Mouse (Mus musculus): ENCODE results near the gene Slc13a3. TPM values are rescaled to one million over a fixed set of nuclear protein-coding genes. Genes with fewer than 3 reads are reported as not detected.

Gene Slc13a3
- polyA plus RNA-seq, 1 experiment = 1.6 TPM

- Histone ChIP-seq H3K27ac (ENCODE audit: control insufficient read depth, insufficient read depth, low read depth, low read length, poor library complexity) (no peak overlapping the region), H3K4me3 (replicated peaks; ENCODE audit: control insufficient read depth, low read depth, low read length) (no peak overlapping the region), H3K4me1 (ENCODE audit: control insufficient read depth, insufficient read depth, low read length) (no peaks in the 10 kb centered on the region)
- 75% methylated on average over 15 of the region's 15 CpGs for WGBS
- no peak for TF ChIP-seq POLR2A (IDR thresholded peaks at IDR 0.05; ENCODE audit: borderline replicate concordance, control insufficient read depth, low read depth, low read length)
- TF ChIP-seq CTCF (IDR thresholded peaks at IDR 0.05; ENCODE audit: control insufficient read depth, insufficient read depth, low read length) = no peak
Measured at GRCm38 (mm10) chr2:165467824-165468452, 5.1 kb downstream of the Slc13a3 start.

DNA sequence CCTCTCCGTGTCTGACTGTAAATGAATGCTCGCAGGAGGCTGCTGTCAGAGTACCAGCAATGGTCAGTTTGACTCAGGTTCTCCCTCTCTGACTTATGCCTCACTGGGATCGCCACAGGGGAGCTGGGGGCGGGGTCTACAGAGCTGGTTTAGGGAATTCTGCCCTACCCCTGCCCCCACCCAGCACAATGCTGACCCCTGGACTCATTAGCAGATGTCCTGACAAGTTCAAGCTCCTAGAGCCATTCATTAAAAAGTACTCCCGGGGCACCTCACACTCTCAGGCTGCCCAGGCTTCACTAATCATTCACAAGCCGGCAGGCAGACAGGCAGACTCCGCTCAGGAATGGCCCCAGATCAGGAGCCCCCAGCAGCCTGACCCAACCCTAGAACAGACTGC is 13.4 kb downstream of the Slc13a3 start:
- TF ChIP-seq CTCF (IDR thresholded peaks at IDR 0.05; ENCODE audit: control insufficient read depth, insufficient read depth, low read length) = no peak
- TF ChIP-seq POLR2A (IDR thresholded peaks at IDR 0.05; ENCODE audit: borderline replicate concordance, control insufficient read depth, low read depth, low read length) = no peak
- Histone ChIP-seq H3K4me3 (replicated peaks; ENCODE audit: control insufficient read depth, low read depth, low read length) (no peak overlapping the region), H3K27ac (ENCODE audit: control insufficient read depth, insufficient read depth, low read depth, low read length, poor library complexity) (no peak overlapping the region), H3K4me1 (ENCODE audit: control insufficient read depth, insufficient read depth, low read length) (no peaks in the 10 kb centered on the region; the same call in 1 of the 2 replicates)
- WGBS = 51% methylated on average over 7 of the region's 7 CpGs

- no peak overlapping the region for H3K27ac ChIP-seq (ENCODE audit: control insufficient read depth, insufficient read depth, low read depth, low read length, poor library complexity)
- TF ChIP-seq POLR2A (IDR thresholded peaks at IDR 0.05; ENCODE audit: borderline replicate concordance, control insufficient read depth, low read depth, low read length) (no peak), CTCF (IDR thresholded peaks at IDR 0.05; ENCODE audit: control insufficient read depth, insufficient read depth, low read length) (no peak)
- 51% methylated on average over 5 of the region's 5 CpGs for whole genome bisulfite sequencing
Measured at GRCm38 (mm10) chr2:165458189-165458588, 14.8 kb downstream of the Slc13a3 start.

GRCm38 (mm10) chr2:165456710-165457109 is 16.3 kb downstream of the Slc13a3 start:
- Histone ChIP-seq H3K27ac (ENCODE audit: control insufficient read depth, insufficient read depth, low read depth, low read length, poor library complexity) (no peak overlapping the region), H3K4me3 (replicated peaks; ENCODE audit: control insufficient read depth, low read depth, low read length) (no peak overlapping the region), H3K4me1 (ENCODE audit: control insufficient read depth, insufficient read depth, low read length) (peaks cover 4% of the 10 kb centered on the region)
- WGBS = 30% methylated on average over 2 of the region's 2 CpGs
- TF ChIP-seq CTCF (IDR thresholded peaks at IDR 0.05; ENCODE audit: control insufficient read depth, insufficient read depth, low read length) = no peak
- no peak for TF ChIP-seq POLR2A (IDR thresholded peaks at IDR 0.05; ENCODE audit: borderline replicate concordance, control insufficient read depth, low read depth, low read length)

More at GRCm38 (mm10) chr2:165458189-165458588, 14.8 kb downstream of the Slc13a3 start:
- H3K4me3 ChIP-seq (replicated peaks; ENCODE audit: control insufficient read depth, low read depth, low read length) = no peak overlapping the region
- H3K4me1 ChIP-seq (ENCODE audit: control insufficient read depth, insufficient read depth, low read length) = no peaks in the 10 kb centered on the region; the same call in 1 of the 2 replicates

- no peak overlapping the region; the same call in 1 of the 2 replicates for H3K27ac ChIP-seq (ENCODE audit: control insufficient read depth, insufficient read depth, low read depth, low read length, poor library complexity)
Measured at GRCm38 (mm10) chr2:165452730-165453693, 20.0 kb downstream of the Slc13a3 start.

GRCm38 (mm10) chr2:165448475-165448874 is 24.6 kb downstream of the Slc13a3 start:
- no peak overlapping the region for H3K4me3 ChIP-seq (replicated peaks; ENCODE audit: control insufficient read depth, low read depth, low read length)
- H3K4me1 ChIP-seq (ENCODE audit: control insufficient read depth, insufficient read depth, low read length) = peaks cover 5% of the 10 kb centered on the region
- 40% methylated on average over 9 of the region's 9 CpGs for WGBS
- H3K27ac ChIP-seq (ENCODE audit: control insufficient read depth, insufficient read depth, low read depth, low read length, poor library complexity) = no peak overlapping the region
- TF ChIP-seq POLR2A (IDR thresholded peaks at IDR 0.05; ENCODE audit: borderline replicate concordance, control insufficient read depth, low read depth, low read length) (no peak), CTCF (IDR thresholded peaks at IDR 0.05; ENCODE audit: control insufficient read depth, insufficient read depth, low read length) (no peak)

More at GRCm38 (mm10) chr2:165452730-165453693, 20.0 kb downstream of the Slc13a3 start:
- 51% methylated on average over 12 of the region's 12 CpGs for WGBS
- no peak overlapping the region for H3K4me3 ChIP-seq (replicated peaks; ENCODE audit: control insufficient read depth, low read depth, low read length)
- TF ChIP-seq CTCF (IDR thresholded peaks at IDR 0.05; ENCODE audit: control insufficient read depth, insufficient read depth, low read length) (no peak), POLR2A (IDR thresholded peaks at IDR 0.05; ENCODE audit: borderline replicate concordance, control insufficient read depth, low read depth, low read length) (no peak)
- H3K4me1 ChIP-seq (ENCODE audit: control insufficient read depth, insufficient read depth, low read length) = peaks cover 4% of the 10 kb centered on the region

- Histone ChIP-seq H3K4me1 (ENCODE audit: control insufficient read depth, insufficient read depth, low read length) (peaks cover 2% of the 10 kb centered on the region; the same call in 1 of the 2 replicates), H3K4me3 (replicated peaks; ENCODE audit: control insufficient read depth, low read depth, low read length) (no peak overlapping the region), H3K27ac (ENCODE audit: control insufficient read depth, insufficient read depth, low read depth, low read length, poor library complexity) (no peak overlapping the region)
- TF ChIP-seq POLR2A (IDR thresholded peaks at IDR 0.05; ENCODE audit: borderline replicate concordance, control insufficient read depth, low read depth, low read length) (no peak), CTCF (IDR thresholded peaks at IDR 0.05; ENCODE audit: control insufficient read depth, insufficient read depth, low read length) (no peak)
- 27% methylated on average over 3 of the region's 3 CpGs for WGBS
Measured at GRCm38 (mm10) chr2:165444861-165445260, 28.2 kb downstream of the Slc13a3 start.

DNA sequence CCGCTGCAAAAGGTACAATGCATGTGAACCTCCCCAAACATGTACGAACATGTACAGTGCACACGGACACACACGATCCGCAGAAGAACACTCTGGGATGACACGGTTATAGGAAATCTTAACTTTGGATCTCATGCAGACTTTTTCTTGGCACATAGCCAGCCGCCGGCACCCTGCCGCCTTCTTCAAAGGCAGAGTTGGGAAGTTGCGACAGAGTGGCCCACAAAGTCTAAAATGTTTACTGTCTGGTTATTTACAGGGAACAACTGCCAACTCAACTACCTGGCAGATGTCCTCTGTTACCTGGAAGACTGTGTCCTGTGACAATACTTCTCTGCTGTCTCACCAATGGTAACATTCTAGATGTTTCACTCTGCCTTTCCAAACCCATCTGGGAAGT is 30.0 kb downstream of the Slc13a3 start:
- Histone ChIP-seq H3K4me1 (ENCODE audit: control insufficient read depth, insufficient read depth, low read length) (peaks cover 2% of the 10 kb centered on the region; the same call in 1 of the 2 replicates), H3K27ac (ENCODE audit: control insufficient read depth, insufficient read depth, low read depth, low read length, poor library complexity) (no peak overlapping the region), H3K4me3 (replicated peaks; ENCODE audit: control insufficient read depth, low read depth, low read length) (no peak overlapping the region)
- 65% methylated on average over 10 of the region's 10 CpGs for WGBS
- TF ChIP-seq POLR2A (IDR thresholded peaks at IDR 0.05; ENCODE audit: borderline replicate concordance, control insufficient read depth, low read depth, low read length) (no peak), CTCF (IDR thresholded peaks at IDR 0.05; ENCODE audit: control insufficient read depth, insufficient read depth, low read length) (no peak)
